Mouse (Mus musculus): ENCODE measurements at regions not wholly inside any gene's neighbourhood (a gene's known extent, or its start where the extent isn't known, plus 50 kb on each side); places are given as distances from the start of the nearest gene placed in this dataset.

- no peak for TF ChIP-seq CTCF (conservative IDR thresholded peaks at IDR 0.05; ENCODE audit: insufficient read depth, insufficient read length, low read depth, low read length)
- TF ChIP-seq POLR2A (IDR thresholded peaks at IDR 0.05; ENCODE audit: low read depth, low read length): no peak
Observed at GRCm38 (mm10) chr16:76519911-76520642, 146.4 kb upstream of the Nrip1 start.

All from kidney, adult 2 months (tissue).